Mouse (Mus musculus) lung, embryonic 16.5 days (tissue): ENCODE data around the gene Acsf3. TPM values are rescaled to one million over a fixed set of nuclear protein-coding genes. Genes with fewer than 3 reads are reported as not detected.

ENCODE experiments used
- polyA plus RNA-seq: library from polyadenylated mRNA; unstranded; fragments of >200 nt; fragmentation: Nextera tagmentation; extraction: Ambion mirVana; gene quantifications from 2 replicates; pipeline ENCODE4 v1.2.1, GENCODE M21; 2015

The Acsf3 gene
- polyA plus RNA-seq, 1 experiment from 2014 or later = 17.1 TPM

Other genes with a start within 250 kb of the Acsf3 start
- gene Piezo1, start 224.2 kb upstream of the Acsf3 start, polyA plus RNA-seq = 23.3 and 30.0 TPM in 2 replicates
- gene Cdt1, start 207.5 kb upstream of the Acsf3 start, polyA plus RNA-seq = 39.1 and 41.1 TPM in 2 replicates
- gene Aprt, start 198.6 kb upstream of the Acsf3 start, polyA plus RNA-seq = 279 and 290 TPM in 2 replicates
- 15.0 and 15.2 TPM in 2 replicates for gene Galns, start 164.0 kb upstream of the Acsf3 start, polyA plus RNA-seq
- 48.0 and 62.6 TPM in 2 replicates for gene Trappc2l, start 163.8 kb upstream of the Acsf3 start, polyA plus RNA-seq
- not detected in 2 replicates for gene Pabpn1l, start 152.7 kb upstream of the Acsf3 start, polyA plus RNA-seq
- gene Cbfa2t3, start 76.4 kb upstream of the Acsf3 start, polyA plus RNA-seq = 5.8 and 6.8 TPM in 2 replicates
- 0.49 and 1.0 TPM in 2 replicates for gene Cdh15, start 72.5 kb downstream of the Acsf3 start, polyA plus RNA-seq